Mouse (Mus musculus): ENCODE measurements around the gene Ppp4r1. TPM values are rescaled to one million over a fixed set of nuclear protein-coding genes. Genes with fewer than 3 reads are reported as not detected.

Ppp4r1 gene
- polyA plus RNA-seq, 1 experiment from 2014 or later: 21.2 TPM

GRCm38 (mm10) chr17:65811032-65811431 lies 28.7 kb downstream of the Ppp4r1 start:
- WGBS: 77% methylated on average over 5 of the region's 5 CpGs
- 0 out of 2 replicates have a peak, but pooled peaks have one; percentile 27 for TF ChIP-seq CTCF (IDR thresholded peaks at IDR 0.05)
- no peak for TF ChIP-seq EP300 (IDR thresholded peaks at IDR 0.05)
- peak; percentile 40 for DNase-seq (ENCODE audit: low spot score)
- H3K4me3 ChIP-seq (ENCODE audit: low read depth, low read length): no peak overlapping the region
- H3K27ac ChIP-seq (ENCODE audit: low read length): no peak overlapping the region
- H3K27me3 ChIP-seq (replicated peaks; ENCODE audit: insufficient read depth, low read length): no peaks in the 10 kb centered on the region
- H3K4me1 ChIP-seq (ENCODE audit: insufficient read depth, low read depth, low read length): no peaks in the 10 kb centered on the region
- H3K36me3 ChIP-seq (ENCODE audit: insufficient read depth, low read length): peaks cover 13% of the 10 kb centered on the region; the same call in 1 of the 2 replicates
- no peaks in the 10 kb centered on the region for H3K9me3 ChIP-seq (ENCODE audit: low read length)
- H3K4me2 ChIP-seq (replicated peaks; ENCODE audit: low read depth, low read length): no peak overlapping the region
- no peak overlapping the region for H3K9ac ChIP-seq (replicated peaks; ENCODE audit: low read depth)
- peak; percentile 46 for ATAC-seq

GRCm38 (mm10) chr17:65813763-65814162 lies 31.4 kb downstream of the Ppp4r1 start:
- Histone ChIP-seq H3K4me2 (replicated peaks; ENCODE audit: low read depth, low read length) (no peak overlapping the region), H3K4me1 (ENCODE audit: insufficient read depth, low read depth, low read length) (no peaks in the 10 kb centered on the region), H3K36me3 (ENCODE audit: insufficient read depth, low read length) (peaks cover 28% of the 10 kb centered on the region; the same call in 1 of the 2 replicates), H3K9ac (replicated peaks; ENCODE audit: low read depth) (no peak overlapping the region), H3K4me3 (ENCODE audit: low read depth, low read length) (no peak overlapping the region), H3K27me3 (replicated peaks; ENCODE audit: insufficient read depth, low read length) (no peaks in the 10 kb centered on the region), H3K9me3 (ENCODE audit: low read length) (no peaks in the 10 kb centered on the region), H3K27ac (ENCODE audit: low read length) (no peak overlapping the region)
- no peak for DNase-seq (ENCODE audit: low spot score)
- 77% methylated on average over 8 of the region's 8 CpGs for WGBS
- TF ChIP-seq EP300 (IDR thresholded peaks at IDR 0.05): no peak
- no peak for TF ChIP-seq CTCF (IDR thresholded peaks at IDR 0.05)
- no peak for ATAC-seq

- H3K4me2 ChIP-seq (replicated peaks; ENCODE audit: low read depth, low read length): no peak overlapping the region
- ATAC-seq (no peak), DNase-seq (ENCODE audit: low spot score) (no peak)
- H3K27ac ChIP-seq (ENCODE audit: low read length): no peak overlapping the region
- H3K9me3 ChIP-seq (ENCODE audit: low read length): no peaks in the 10 kb centered on the region
- TF ChIP-seq CTCF (IDR thresholded peaks at IDR 0.05) (no peak), EP300 (IDR thresholded peaks at IDR 0.05) (no peak)
- H3K4me3 ChIP-seq (ENCODE audit: low read depth, low read length): no peak overlapping the region
- H3K4me1 ChIP-seq (ENCODE audit: insufficient read depth, low read depth, low read length): no peaks in the 10 kb centered on the region
- peaks cover 19% of the 10 kb centered on the region; the same call in 1 of the 2 replicates for H3K36me3 ChIP-seq (ENCODE audit: insufficient read depth, low read length)
- H3K9ac ChIP-seq (replicated peaks; ENCODE audit: low read depth): no peak overlapping the region
- H3K27me3 ChIP-seq (replicated peaks; ENCODE audit: insufficient read depth, low read length): no peaks in the 10 kb centered on the region
- 75% methylated on average over 5 of the region's 5 CpGs for WGBS
Measured at GRCm38 (mm10) chr17:65820197-65820596, 37.8 kb downstream of the Ppp4r1 start.

- TF ChIP-seq EP300 (IDR thresholded peaks at IDR 0.05) (no peak), CTCF (IDR thresholded peaks at IDR 0.05) (no peak)
- no peak for ATAC-seq
- H3K9ac ChIP-seq (replicated peaks; ENCODE audit: low read depth): no peak overlapping the region
- DNase-seq (ENCODE audit: low spot score): no peak
- peaks cover 2% of the 10 kb centered on the region; the same call in 1 of the 2 replicates for H3K36me3 ChIP-seq (ENCODE audit: insufficient read depth, low read length)
- H3K4me3 ChIP-seq (ENCODE audit: low read depth, low read length): no peak overlapping the region
- no peaks in the 10 kb centered on the region for H3K4me1 ChIP-seq (ENCODE audit: insufficient read depth, low read depth, low read length)
- H3K27ac ChIP-seq (ENCODE audit: low read length): no peak overlapping the region
- H3K27me3 ChIP-seq (replicated peaks; ENCODE audit: insufficient read depth, low read length): no peaks in the 10 kb centered on the region
- WGBS: 83% methylated on average over 5 of the region's 5 CpGs
- H3K4me2 ChIP-seq (replicated peaks; ENCODE audit: low read depth, low read length): no peak overlapping the region
- no peaks in the 10 kb centered on the region for H3K9me3 ChIP-seq (ENCODE audit: low read length)
Measured at GRCm38 (mm10) chr17:65822423-65822822, 40.0 kb downstream of the Ppp4r1 start.

GRCm38 (mm10) chr17:65824246-65824645 lies 41.9 kb downstream of the Ppp4r1 start:
- DNase-seq (ENCODE audit: low spot score) (no peak), ATAC-seq (no peak)
- Histone ChIP-seq H3K4me1 (ENCODE audit: insufficient read depth, low read depth, low read length) (no peaks in the 10 kb centered on the region), H3K4me2 (replicated peaks; ENCODE audit: low read depth, low read length) (no peak overlapping the region), H3K27me3 (replicated peaks; ENCODE audit: insufficient read depth, low read length) (no peaks in the 10 kb centered on the region), H3K27ac (ENCODE audit: low read length) (no peak overlapping the region), H3K9ac (replicated peaks; ENCODE audit: low read depth) (no peak overlapping the region), H3K36me3 (ENCODE audit: insufficient read depth, low read length) (no peaks in the 10 kb centered on the region), H3K4me3 (ENCODE audit: low read depth, low read length) (no peak overlapping the region), H3K9me3 (ENCODE audit: low read length) (no peaks in the 10 kb centered on the region)
- 87% methylated on average over 10 of the region's 10 CpGs for WGBS
- TF ChIP-seq EP300 (IDR thresholded peaks at IDR 0.05) (no peak), CTCF (IDR thresholded peaks at IDR 0.05) (no peak)

GRCm38 (mm10) chr17:65826257-65826656 lies 43.9 kb downstream of the Ppp4r1 start:
- TF ChIP-seq EP300 (IDR thresholded peaks at IDR 0.05) (no peak), CTCF (IDR thresholded peaks at IDR 0.05) (no peak)
- no peak for DNase-seq (ENCODE audit: low spot score)
- 69% methylated on average over 9 of the region's 9 CpGs for WGBS
- no peak overlapping the region for H3K9ac ChIP-seq (replicated peaks; ENCODE audit: low read depth)
- H3K9me3 ChIP-seq (ENCODE audit: low read length): no peaks in the 10 kb centered on the region
- H3K4me2 ChIP-seq (replicated peaks; ENCODE audit: low read depth, low read length): no peak overlapping the region
- no peak overlapping the region for H3K4me3 ChIP-seq (ENCODE audit: low read depth, low read length)
- no peak for ATAC-seq
- no peaks in the 10 kb centered on the region for H3K27me3 ChIP-seq (replicated peaks; ENCODE audit: insufficient read depth, low read length)
- H3K4me1 ChIP-seq (ENCODE audit: insufficient read depth, low read depth, low read length): no peaks in the 10 kb centered on the region
- H3K27ac ChIP-seq (ENCODE audit: low read length): no peak overlapping the region
- H3K36me3 ChIP-seq (ENCODE audit: insufficient read depth, low read length): peaks cover 5% of the 10 kb centered on the region

Measured in lung, postnatal 0 days (tissue).